Mouse (Mus musculus): Measurements from ENCODE around the gene Ap1s2. TPM values are rescaled to one million over a fixed set of nuclear protein-coding genes. Genes with fewer than 3 reads are reported as not detected.

The Ap1s2 gene
- polyA plus RNA-seq, 1 experiment from 2014 or later = 23.5 TPM

GRCm38 (mm10) chrX:163897354-163897753 lies 11.5 kb upstream of the Ap1s2 start:
- no peak overlapping the region for H3K4me3 ChIP-seq (ENCODE audit: low read depth, low read length)
- no peaks in the 10 kb centered on the region for H3K9me3 ChIP-seq (ENCODE audit: control insufficient read depth, low read length)
- no peak overlapping the region for H3K4me2 ChIP-seq (ENCODE audit: low read depth, severe bottlenecking)
- no peak overlapping the region for H3K27ac ChIP-seq (replicated peaks; ENCODE audit: low read depth, low read length)
- DNase-seq (ENCODE audit: low spot score) (no peak), ATAC-seq (ENCODE audit: insufficient number of reproducible peaks, low FRiP score, low TSS enrichment, low read depth) (no peak)
- H3K27me3 ChIP-seq (ENCODE audit: control insufficient read depth, insufficient read depth, low read length) = 0 out of 2 replicates have a peak, but pooled peaks cover 2% of the 10 kb centered on the region
- 81% methylated on average over 1 of the region's 1 CpGs for WGBS
- H3K4me1 ChIP-seq (ENCODE audit: control insufficient read depth, insufficient read depth, low read length) = no peaks in the 10 kb centered on the region
- no peak overlapping the region for H3K9ac ChIP-seq (ENCODE audit: low read length)
- H3K36me3 ChIP-seq (ENCODE audit: control insufficient read depth, insufficient read depth, low read length) = no peaks in the 10 kb centered on the region

GRCm38 (mm10) chrX:163899431-163900020 lies 9.3 kb upstream of the Ap1s2 start:
- Histone ChIP-seq H3K27ac (replicated peaks; ENCODE audit: low read depth, low read length) (no peak overlapping the region), H3K27me3 (ENCODE audit: control insufficient read depth, insufficient read depth, low read length) (0 out of 2 replicates have a peak, but pooled peaks cover 2% of the 10 kb centered on the region), H3K9ac (ENCODE audit: low read length) (no peak overlapping the region), H3K36me3 (ENCODE audit: control insufficient read depth, insufficient read depth, low read length) (no peaks in the 10 kb centered on the region), H3K4me1 (ENCODE audit: control insufficient read depth, insufficient read depth, low read length) (no peaks in the 10 kb centered on the region), H3K4me2 (ENCODE audit: low read depth, severe bottlenecking) (no peak overlapping the region), H3K4me3 (ENCODE audit: low read depth, low read length) (no peak overlapping the region), H3K9me3 (ENCODE audit: control insufficient read depth, low read length) (no peaks in the 10 kb centered on the region)
- no peak for DNase-seq (ENCODE audit: low spot score)
- no peak for ATAC-seq (ENCODE audit: insufficient number of reproducible peaks, low FRiP score, low TSS enrichment, low read depth)
- WGBS = 56% methylated on average over 5 of the region's 5 CpGs

DNA sequence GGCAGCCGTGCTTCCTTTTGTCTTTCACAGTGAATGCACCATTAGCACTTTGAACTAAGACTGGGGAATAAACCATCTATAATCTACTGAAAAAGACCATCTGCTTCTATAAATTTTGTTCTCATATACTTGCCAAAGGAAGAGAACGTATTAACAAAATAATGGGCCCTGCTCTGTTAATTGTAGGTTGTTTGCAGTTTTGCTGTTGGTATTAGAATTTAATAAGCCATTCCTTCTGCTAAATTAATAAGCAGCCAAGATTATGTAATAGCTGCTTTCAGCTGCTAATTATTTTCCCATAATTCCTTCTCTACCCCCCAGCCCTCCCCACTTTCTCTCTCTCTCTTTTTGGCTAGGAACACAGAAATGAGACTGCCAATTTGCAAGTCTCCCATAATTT lies 2.0 kb upstream of the Ap1s2 start:
- no peak overlapping the region for H3K4me3 ChIP-seq (ENCODE audit: low read depth, low read length)
- no peak overlapping the region for H3K27ac ChIP-seq (replicated peaks; ENCODE audit: low read depth, low read length)
- 0 out of 2 replicates have a peak, but pooled peaks cover 6% of the 10 kb centered on the region for H3K27me3 ChIP-seq (ENCODE audit: control insufficient read depth, insufficient read depth, low read length)
- no peak for ATAC-seq (ENCODE audit: insufficient number of reproducible peaks, low FRiP score, low TSS enrichment, low read depth)
- H3K9me3 ChIP-seq (ENCODE audit: control insufficient read depth, low read length) = no peaks in the 10 kb centered on the region
- no peak for DNase-seq (ENCODE audit: low spot score)
- H3K4me2 ChIP-seq (ENCODE audit: low read depth, severe bottlenecking) = no peak overlapping the region
- WGBS = 85% methylated on average over 2 of the region's 2 CpGs
- H3K36me3 ChIP-seq (ENCODE audit: control insufficient read depth, insufficient read depth, low read length) = no peaks in the 10 kb centered on the region
- no peaks in the 10 kb centered on the region for H3K4me1 ChIP-seq (ENCODE audit: control insufficient read depth, insufficient read depth, low read length)
- no peak overlapping the region for H3K9ac ChIP-seq (ENCODE audit: low read length)

- peak overlapping the region; percentile 41 for H3K4me2 ChIP-seq (ENCODE audit: low read depth, severe bottlenecking)
- H3K27ac ChIP-seq (replicated peaks; ENCODE audit: low read depth, low read length) = no peak overlapping the region
- ATAC-seq (ENCODE audit: insufficient number of reproducible peaks, low FRiP score, low TSS enrichment, low read depth) (no peak), DNase-seq (ENCODE audit: low spot score) (no peak)
- peak overlapping the region; percentile 53 for H3K4me3 ChIP-seq (ENCODE audit: low read depth, low read length)
- H3K9ac ChIP-seq (ENCODE audit: low read length) = no peak overlapping the region
- H3K27me3 ChIP-seq (ENCODE audit: control insufficient read depth, insufficient read depth, low read length) = 0 out of 2 replicates have a peak, but pooled peaks cover 6% of the 10 kb centered on the region
- no peaks in the 10 kb centered on the region for H3K9me3 ChIP-seq (ENCODE audit: control insufficient read depth, low read length)
- H3K4me1 ChIP-seq (ENCODE audit: control insufficient read depth, insufficient read depth, low read length) = no peaks in the 10 kb centered on the region
- no peaks in the 10 kb centered on the region for H3K36me3 ChIP-seq (ENCODE audit: control insufficient read depth, insufficient read depth, low read length)
- 25% methylated on average over 8 of the region's 8 CpGs for WGBS
Measured at GRCm38 (mm10) chrX:163908003-163908336, 847 bp upstream of the Ap1s2 start.

DNA sequence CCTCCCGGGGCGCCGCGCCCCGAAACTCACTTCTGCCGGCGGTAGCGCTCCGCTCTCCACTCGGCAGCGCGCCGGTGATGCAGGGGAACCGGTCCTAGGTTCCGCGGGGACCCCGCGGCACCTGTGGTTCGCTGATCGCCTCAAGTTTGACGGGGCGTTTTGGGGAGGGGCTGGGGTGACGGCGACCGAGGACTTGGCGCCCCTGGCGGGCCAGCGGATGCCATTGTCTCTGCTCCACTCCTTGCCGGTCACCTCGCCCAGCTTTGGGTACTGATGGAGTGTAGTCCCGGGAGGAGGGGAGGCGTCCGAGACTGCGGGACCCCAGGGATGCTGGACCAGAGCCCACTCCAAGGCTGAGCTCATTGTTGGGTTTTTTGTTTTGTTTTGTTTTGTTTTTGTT lies 564 bp downstream of the Ap1s2 start:
- no peaks in the 10 kb centered on the region for H3K9me3 ChIP-seq (ENCODE audit: control insufficient read depth, low read length)
- peak overlapping the region; percentile 67 for H3K9ac ChIP-seq (ENCODE audit: low read length)
- no peaks in the 10 kb centered on the region for H3K4me1 ChIP-seq (ENCODE audit: control insufficient read depth, insufficient read depth, low read length)
- DNase-seq (ENCODE audit: low spot score) (peak; percentile 61), ATAC-seq (ENCODE audit: insufficient number of reproducible peaks, low FRiP score, low TSS enrichment, low read depth) (peak; percentile 55)
- peak overlapping the region; percentile 68; the same call in 1 of the 2 replicates for H3K27ac ChIP-seq (replicated peaks; ENCODE audit: low read depth, low read length)
- peak overlapping the region; percentile 53 for H3K4me3 ChIP-seq (ENCODE audit: low read depth, low read length)
- H3K27me3 ChIP-seq (ENCODE audit: control insufficient read depth, insufficient read depth, low read length) = 0 out of 2 replicates have a peak, but pooled peaks cover 6% of the 10 kb centered on the region
- peak overlapping the region; percentile 46 for H3K4me2 ChIP-seq (ENCODE audit: low read depth, severe bottlenecking)
- no peaks in the 10 kb centered on the region for H3K36me3 ChIP-seq (ENCODE audit: control insufficient read depth, insufficient read depth, low read length)
- 18% methylated on average over 25 of the region's 34 CpGs for WGBS

DNA sequence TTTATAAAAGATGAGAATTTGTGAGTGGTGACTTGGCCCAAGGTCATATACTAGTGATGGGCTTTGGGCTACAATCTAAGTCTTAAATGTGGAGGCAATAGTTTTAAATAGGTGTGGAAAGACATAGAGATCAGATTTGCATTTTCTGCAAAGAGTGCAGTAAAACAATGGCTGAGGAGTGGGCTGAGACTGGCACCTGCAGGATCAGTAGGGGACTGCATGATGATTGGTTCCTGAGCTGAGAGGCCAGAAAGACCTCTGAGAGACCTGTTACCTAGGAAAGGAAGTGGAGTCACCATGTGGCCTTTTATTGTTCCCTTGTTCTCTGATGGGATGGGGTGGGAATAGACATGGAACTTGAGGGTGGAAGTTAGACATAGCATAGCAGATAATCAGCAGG lies 4.0 kb downstream of the Ap1s2 start:
- Histone ChIP-seq H3K4me3 (ENCODE audit: low read depth, low read length) (no peak overlapping the region), H3K27ac (replicated peaks; ENCODE audit: low read depth, low read length) (no peak overlapping the region), H3K27me3 (ENCODE audit: control insufficient read depth, insufficient read depth, low read length) (peaks cover 8% of the 10 kb centered on the region; the same call in 1 of the 2 replicates), H3K9me3 (ENCODE audit: control insufficient read depth, low read length) (no peaks in the 10 kb centered on the region), H3K4me1 (ENCODE audit: control insufficient read depth, insufficient read depth, low read length) (no peaks in the 10 kb centered on the region), H3K4me2 (ENCODE audit: low read depth, severe bottlenecking) (no peak overlapping the region), H3K9ac (ENCODE audit: low read length) (no peak overlapping the region), H3K36me3 (ENCODE audit: control insufficient read depth, insufficient read depth, low read length) (no peaks in the 10 kb centered on the region)
- DNase-seq (ENCODE audit: low spot score) (peak; percentile 48), ATAC-seq (ENCODE audit: insufficient number of reproducible peaks, low FRiP score, low TSS enrichment, low read depth) (no peak)

- ATAC-seq (ENCODE audit: insufficient number of reproducible peaks, low FRiP score, low TSS enrichment, low read depth) = no peak
- Histone ChIP-seq H3K4me1 (ENCODE audit: control insufficient read depth, insufficient read depth, low read length) (no peaks in the 10 kb centered on the region), H3K9me3 (ENCODE audit: control insufficient read depth, low read length) (no peaks in the 10 kb centered on the region), H3K4me2 (ENCODE audit: low read depth, severe bottlenecking) (no peak overlapping the region), H3K4me3 (ENCODE audit: low read depth, low read length) (no peak overlapping the region), H3K27ac (replicated peaks; ENCODE audit: low read depth, low read length) (no peak overlapping the region), H3K36me3 (ENCODE audit: control insufficient read depth, insufficient read depth, low read length) (no peaks in the 10 kb centered on the region), H3K27me3 (ENCODE audit: control insufficient read depth, insufficient read depth, low read length) (0 out of 2 replicates have a peak, but pooled peaks cover 2% of the 10 kb centered on the region), H3K9ac (ENCODE audit: low read length) (no peak overlapping the region)
- DNase-seq (ENCODE audit: low spot score) = no peak
Measured at GRCm38 (mm10) chrX:163929550-163929949, 20.7 kb downstream of the Ap1s2 start.

DNA sequence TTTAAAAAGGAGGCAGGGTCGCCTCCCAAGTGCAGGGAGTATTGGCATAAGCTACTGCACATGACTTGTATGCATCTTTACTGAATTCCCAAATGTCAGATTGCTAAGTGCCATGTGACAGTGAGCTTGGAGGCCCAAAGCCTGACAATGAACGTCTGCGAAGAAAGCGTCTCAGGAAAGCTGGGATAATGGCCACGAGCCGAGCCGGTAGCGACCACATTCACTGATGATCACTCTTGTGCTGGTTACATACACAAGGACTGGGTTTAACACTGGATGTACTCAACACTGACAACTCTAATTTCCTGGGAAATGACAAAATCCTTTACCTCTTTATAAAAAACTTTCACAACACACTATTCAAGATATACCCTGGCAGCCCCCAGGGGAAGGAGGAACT lies 25.9 kb downstream of the Ap1s2 start:
- H3K36me3 ChIP-seq (ENCODE audit: control insufficient read depth, insufficient read depth, low read length) = no peaks in the 10 kb centered on the region
- no peaks in the 10 kb centered on the region for H3K9me3 ChIP-seq (ENCODE audit: control insufficient read depth, low read length)
- DNase-seq (ENCODE audit: low spot score) (no peak), ATAC-seq (ENCODE audit: insufficient number of reproducible peaks, low FRiP score, low TSS enrichment, low read depth) (no peak)
- H3K4me1 ChIP-seq (ENCODE audit: control insufficient read depth, insufficient read depth, low read length) = no peaks in the 10 kb centered on the region
- H3K27ac ChIP-seq (replicated peaks; ENCODE audit: low read depth, low read length) = no peak overlapping the region
- H3K9ac ChIP-seq (ENCODE audit: low read length) = no peak overlapping the region
- no peak overlapping the region for H3K4me2 ChIP-seq (ENCODE audit: low read depth, severe bottlenecking)
- WGBS = 88% methylated on average over 8 of the region's 8 CpGs
- no peaks in the 10 kb centered on the region for H3K27me3 ChIP-seq (ENCODE audit: control insufficient read depth, insufficient read depth, low read length)
- H3K4me3 ChIP-seq (ENCODE audit: low read depth, low read length) = no peak overlapping the region

GRCm38 (mm10) chrX:163938587-163938986 lies 29.8 kb downstream of the Ap1s2 start:
- no peaks in the 10 kb centered on the region for H3K9me3 ChIP-seq (ENCODE audit: control insufficient read depth, low read length)
- DNase-seq (ENCODE audit: low spot score) = no peak
- 92% methylated on average over 6 of the region's 6 CpGs for WGBS
- no peaks in the 10 kb centered on the region for H3K4me1 ChIP-seq (ENCODE audit: control insufficient read depth, insufficient read depth, low read length)
- H3K9ac ChIP-seq (ENCODE audit: low read length) = no peak overlapping the region
- H3K27ac ChIP-seq (replicated peaks; ENCODE audit: low read depth, low read length) = no peak overlapping the region
- H3K4me3 ChIP-seq (ENCODE audit: low read depth, low read length) = no peak overlapping the region
- H3K27me3 ChIP-seq (ENCODE audit: control insufficient read depth, insufficient read depth, low read length) = no peaks in the 10 kb centered on the region
- H3K4me2 ChIP-seq (ENCODE audit: low read depth, severe bottlenecking) = no peak overlapping the region
- no peak for ATAC-seq (ENCODE audit: insufficient number of reproducible peaks, low FRiP score, low TSS enrichment, low read depth)
- no peaks in the 10 kb centered on the region for H3K36me3 ChIP-seq (ENCODE audit: control insufficient read depth, insufficient read depth, low read length)

All from limb, embryonic 11.5 days (tissue).